Mouse (Mus musculus) lung, postnatal 0 days (tissue): Measurements from ENCODE around the gene Cycs.

Source experiments
- CTCF ChIP-seq: IDR thresholded peaks from 2 replicates; pipeline ENCODE4 v1.5.1; 2016; ENCODE audit warnings: antibody characterized with exemption, mild to moderate bottlenecking
- EP300 ChIP-seq: IDR thresholded peaks from 2 replicates; pipeline ENCODE4 v1.6.1; 2016; ENCODE audit warnings: antibody characterized with exemption, mild to moderate bottlenecking, control low read depth

DNA sequence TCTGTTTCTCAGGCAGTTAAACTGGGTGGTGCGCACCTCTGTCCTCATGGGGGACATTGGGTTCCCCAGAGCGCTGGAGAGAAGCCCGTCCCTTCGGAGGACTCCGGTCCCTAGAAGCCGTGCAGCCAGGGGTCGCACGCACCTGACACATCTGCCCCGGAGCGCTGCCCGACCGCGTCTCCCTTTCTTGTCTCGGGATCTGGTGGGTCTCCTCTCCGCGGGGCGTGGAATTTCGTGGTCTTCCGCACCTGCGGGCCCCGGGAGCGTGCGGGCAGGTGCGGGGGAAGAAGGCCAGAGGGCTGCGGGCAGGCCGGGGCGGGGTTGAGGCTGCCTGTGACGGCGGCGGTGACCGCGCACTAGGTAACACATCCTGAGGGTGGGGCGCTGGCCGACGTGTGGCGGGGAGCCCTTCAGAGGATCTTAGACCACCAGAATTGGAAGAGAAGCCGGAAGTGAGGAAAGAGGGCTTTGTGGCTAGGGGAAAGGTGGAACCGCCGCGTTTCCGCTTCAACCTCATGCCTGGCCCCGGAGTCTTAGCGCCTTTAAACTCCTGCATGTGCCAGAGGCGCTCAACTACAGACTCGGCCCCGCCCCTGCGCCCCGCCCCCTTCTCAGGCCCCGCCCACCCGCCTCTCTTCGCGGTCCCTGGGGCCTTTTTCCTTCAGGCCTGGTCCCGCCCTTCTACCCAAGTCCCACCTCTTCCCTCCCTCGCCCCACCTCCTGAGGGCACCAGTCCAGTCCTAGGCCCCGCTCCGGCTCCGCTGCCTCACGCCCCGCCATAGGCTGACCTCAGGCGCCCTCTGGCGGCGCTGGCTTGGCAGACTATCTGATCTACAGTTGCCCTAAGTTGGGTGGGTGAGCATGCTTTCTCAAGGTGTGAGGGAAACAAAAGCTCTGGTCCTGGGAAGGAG, 30.2 kb upstream of the Cycs start, which contains the start of gene 4921507P07Rik:
- TF ChIP-seq CTCF (peak; percentile 90), EP300 (no peak)
